Mouse (Mus musculus) A20 (cell line): ENCODE measurements around the gene Golm1.

ENCODE experiments used
- DNase-seq: peaks from one replicate; pipeline ENCODE4 v3.0.0-alpha.2; 2011; ENCODE audit warnings: low read depth, low spot score

The Golm1 gene

DNA sequence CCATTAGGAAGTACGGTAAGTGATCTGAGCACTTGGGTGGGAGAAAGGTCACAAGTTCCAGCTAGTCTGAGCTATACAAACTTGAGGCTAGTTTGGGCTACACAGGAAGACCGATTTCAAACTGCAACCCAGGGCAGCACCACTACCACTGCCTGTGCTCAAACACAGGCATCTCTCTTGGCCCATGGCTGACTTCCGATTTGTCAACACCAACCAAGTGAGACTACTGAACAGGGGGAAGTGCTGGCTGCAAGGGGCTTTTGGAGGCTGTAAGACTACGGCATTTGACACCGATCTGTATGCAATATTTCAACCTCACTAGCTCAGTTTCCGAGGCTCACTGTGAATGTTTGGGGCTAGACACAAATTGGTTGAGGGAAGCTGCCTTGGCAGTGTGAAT, 28.1 kb downstream of the Golm1 start:
- no peak for DNase-seq

DNA sequence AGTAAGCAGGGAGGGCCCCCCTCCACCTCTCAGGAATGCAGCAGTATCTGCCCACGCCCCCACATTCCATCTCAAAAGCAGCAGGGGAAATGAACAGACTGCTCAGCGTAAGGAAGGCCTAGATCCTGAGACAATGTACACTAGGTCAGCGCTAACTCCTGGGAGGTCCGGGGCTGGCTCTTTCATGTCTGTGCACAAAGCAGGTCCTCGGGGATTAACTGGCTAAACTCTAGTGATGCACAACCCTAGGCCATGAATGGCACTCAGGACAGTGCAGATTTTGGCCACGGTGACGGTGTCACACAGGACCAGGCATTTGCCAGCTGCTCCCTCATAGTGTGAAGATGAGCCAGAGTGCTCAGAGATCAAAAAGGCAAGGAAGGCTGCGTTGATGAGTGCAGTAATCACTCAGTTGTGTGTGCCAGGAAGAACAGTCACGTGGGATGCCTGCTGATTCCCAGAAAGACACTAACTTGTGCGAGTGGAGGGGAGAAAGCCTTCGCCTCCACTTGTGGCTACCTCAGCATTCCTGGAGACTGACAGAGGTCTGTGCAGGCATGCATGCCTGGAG, 28.9 kb downstream of the Golm1 start:
- DNase-seq: no peak

DNA sequence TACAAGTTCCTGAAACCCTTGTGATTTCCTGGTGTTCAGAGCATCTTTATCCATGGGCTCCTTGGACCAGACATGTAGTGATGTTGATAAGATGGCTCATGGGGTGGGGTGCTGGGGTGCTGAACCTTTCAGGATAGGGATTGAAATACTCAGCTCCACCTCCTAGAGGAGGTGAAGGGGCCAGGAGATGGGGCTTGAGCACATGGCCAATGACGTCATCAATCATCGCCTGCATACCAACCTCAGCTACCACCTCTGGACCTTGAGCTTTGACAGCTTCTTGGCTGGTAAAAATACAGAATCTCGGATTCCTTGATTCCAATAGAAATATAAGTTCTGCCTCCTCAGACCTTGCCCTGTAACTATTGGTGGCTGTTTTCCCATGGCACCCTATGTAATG, 30.1 kb downstream of the Golm1 start:
- DNase-seq: no peak

DNA sequence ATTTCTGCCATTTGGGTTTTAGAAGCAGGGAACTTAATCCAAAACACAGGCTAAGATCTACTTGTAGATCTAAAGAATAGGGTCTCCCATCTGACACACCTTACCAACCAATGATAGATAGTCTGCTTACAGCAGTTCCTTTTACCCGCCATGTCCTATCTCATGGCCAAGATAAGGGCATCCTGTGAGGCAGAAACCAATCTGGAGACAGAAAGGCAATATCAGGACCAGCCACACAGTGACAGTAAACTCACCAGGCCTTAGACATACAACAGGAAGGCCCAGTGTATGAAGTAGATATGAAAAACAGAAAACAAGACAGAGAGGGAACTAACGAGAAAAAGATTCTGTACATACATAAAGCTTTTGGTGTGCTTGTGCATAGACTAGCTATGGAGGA, 32.8 kb downstream of the Golm1 start:
- DNase-seq: no peak

GRCm38 (mm10) chr13:59640178-59640440, 35.5 kb downstream of the Golm1 start:
- DNase-seq: no peak

DNA sequence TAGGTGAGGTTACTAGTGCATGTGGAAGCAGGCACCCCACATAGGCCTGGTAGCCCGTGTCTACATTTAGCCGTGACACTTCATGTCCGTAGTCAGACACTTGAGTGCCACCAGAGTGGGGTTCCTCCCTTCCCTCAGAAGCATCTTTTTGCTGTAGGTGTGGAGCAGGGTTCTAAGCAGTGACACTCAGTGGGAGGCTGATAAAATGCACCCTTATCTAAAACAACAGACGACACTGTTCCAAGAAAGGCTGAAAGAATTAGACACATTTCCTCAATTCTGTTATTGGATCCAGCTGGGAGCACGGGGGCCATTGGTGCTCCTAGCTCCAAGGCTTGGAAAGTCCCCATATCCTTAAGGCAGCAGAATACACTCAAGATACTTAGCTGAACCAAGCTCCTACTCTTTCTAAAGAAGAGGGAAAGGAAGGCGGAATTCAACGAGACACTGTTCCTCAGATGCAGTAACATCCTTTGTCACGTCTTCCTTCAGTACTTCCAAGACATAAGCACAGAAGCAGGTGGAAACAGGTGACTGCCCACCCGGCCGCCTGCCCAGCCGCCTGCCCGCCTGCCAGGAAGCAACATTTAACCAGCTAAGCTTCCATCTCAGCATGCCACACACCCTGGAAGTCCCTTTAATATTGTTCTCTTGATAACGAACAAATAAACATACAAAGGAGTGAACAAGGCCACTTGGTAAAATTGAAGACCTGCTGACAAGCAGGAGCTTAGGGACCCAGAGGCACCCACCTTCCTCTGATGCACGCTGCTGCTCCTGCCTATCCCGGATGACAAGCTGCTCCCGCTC, 36.0 kb downstream of the Golm1 start:
- no peak for DNase-seq

DNA sequence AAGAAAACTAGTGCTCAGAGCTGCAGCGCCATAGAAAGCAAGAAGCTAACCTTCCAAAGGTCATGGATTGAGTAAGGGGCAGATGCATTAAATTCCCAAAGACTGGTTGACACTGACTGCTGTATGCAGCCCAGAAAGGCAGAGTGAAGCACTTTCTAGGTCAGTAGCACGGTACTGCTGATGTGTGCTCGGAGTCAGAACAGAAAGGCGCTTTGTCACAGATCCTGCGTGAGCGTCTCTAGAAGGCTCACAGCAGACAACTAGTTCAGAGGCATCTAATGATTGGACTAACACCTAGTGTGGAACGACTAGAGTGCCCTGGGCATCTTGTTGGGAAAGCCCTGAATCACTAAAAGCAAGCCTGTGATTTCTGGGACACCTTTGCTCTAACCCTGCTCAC, 37.8 kb downstream of the Golm1 start:
- DNase-seq: no peak

GRCm38 (mm10) chr13:59634637-59635036, 41.0 kb downstream of the Golm1 start:
- DNase-seq: peak; percentile 23

- no peak for DNase-seq
Measured at GRCm38 (mm10) chr13:59626739-59627138, 48.9 kb downstream of the Golm1 start.

DNA sequence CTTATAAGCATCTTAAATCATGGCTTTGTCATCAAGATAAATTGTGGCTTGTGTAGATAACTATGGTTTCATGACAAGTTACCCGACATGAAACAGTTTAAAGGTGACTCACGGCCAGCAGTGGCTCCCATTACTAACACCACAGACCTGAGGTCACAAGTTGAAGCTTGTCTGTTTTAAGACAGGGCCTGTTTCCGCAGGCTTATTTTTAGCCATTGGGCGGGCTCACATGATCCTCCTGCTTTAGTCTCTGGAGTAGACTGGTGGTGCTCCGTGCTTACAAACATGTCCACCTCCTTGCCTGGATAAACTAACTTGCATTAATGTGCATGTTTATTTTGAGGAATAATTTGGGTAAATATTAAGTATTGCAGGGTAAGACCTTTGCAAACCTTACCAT, 50.7 kb downstream of the Golm1 start:
- DNase-seq: no peak

DNA sequence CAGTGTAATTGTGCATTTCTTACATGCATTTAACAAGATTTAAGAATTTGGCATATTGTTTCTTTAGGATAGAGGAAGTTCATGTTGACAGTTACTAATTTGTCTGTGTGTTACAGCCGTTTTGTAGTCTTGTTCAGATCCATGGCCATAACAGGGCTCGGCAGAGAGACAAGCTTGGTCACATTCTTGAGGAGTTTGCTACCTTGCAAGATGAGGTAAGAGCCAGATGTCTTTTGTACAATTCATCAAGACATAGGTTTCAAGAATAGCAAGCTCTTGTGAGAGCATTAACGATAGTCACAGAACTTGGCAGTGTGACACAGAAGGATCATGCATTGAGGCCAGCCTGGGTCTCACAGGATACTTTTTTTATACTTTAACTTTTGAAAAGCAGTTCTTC, 51.2 kb downstream of the Golm1 start:
- no peak for DNase-seq

DNA sequence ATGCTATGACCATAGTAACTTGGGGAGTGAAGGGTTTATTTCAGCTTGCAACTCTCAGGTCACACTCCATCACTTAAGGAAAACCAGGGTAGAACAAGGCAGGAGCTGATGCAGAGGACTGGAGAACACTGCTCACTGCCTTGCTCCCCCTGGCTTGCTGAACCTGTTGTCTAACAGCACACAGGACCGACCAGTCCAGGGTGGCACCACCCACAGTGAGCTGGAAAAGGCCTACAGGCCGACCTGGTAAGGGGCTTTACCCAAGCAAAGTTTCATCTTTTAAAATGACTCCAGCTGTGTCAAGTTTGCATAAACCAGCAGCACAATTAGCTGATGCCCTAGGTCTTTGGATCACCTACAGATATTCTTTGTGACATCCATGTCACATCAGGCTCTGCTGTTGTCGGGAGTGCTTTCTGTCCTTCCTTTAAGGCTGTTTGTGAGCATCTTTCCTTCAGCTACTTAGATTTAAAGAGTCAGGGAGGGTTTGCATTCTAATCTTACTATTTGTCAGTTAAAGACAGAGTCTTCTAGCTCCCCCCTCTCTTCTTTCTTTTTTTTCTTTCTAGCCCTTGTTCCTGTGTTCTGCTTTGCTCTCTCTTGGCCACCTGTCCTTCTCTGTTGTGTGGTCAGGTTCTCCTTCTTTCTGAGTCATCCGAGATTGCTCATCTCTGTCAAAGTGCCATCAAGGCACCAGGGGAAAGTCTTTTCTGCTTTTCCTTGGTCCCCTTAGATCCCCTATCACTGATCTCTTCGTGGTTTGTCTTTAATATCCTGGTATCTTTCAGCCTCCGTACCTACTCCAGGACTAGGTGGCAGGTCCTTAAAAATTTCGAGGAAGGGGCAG, 53.7 kb downstream of the Golm1 start:
- peak; percentile 6 for DNase-seq

- no peak for DNase-seq
Measured at GRCm38 (mm10) chr13:59618463-59618862, 57.1 kb downstream of the Golm1 start.

DNA sequence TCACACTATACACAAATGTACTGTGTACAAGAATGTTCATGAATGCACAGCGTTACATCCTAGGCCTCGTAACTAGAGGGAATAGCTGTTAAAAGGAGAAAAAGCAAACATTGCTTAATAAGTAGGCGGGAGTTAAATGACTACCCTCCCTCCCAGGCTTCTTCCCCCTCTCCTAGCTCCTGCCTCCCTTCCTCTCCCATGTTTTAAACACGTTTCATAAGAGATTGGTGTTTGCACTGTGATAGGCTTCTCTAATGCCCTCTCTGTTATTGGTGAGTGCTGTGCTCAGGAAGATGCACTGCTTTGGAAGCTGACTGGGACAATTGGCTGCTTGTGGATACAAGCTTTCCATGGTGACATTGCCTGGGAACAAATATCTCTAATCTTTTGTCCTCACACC, 60.1 kb downstream of the Golm1 start:
- no peak for DNase-seq

GRCm38 (mm10) chr13:59615152-59615551, 60.5 kb downstream of the Golm1 start:
- DNase-seq: no peak

DNA sequence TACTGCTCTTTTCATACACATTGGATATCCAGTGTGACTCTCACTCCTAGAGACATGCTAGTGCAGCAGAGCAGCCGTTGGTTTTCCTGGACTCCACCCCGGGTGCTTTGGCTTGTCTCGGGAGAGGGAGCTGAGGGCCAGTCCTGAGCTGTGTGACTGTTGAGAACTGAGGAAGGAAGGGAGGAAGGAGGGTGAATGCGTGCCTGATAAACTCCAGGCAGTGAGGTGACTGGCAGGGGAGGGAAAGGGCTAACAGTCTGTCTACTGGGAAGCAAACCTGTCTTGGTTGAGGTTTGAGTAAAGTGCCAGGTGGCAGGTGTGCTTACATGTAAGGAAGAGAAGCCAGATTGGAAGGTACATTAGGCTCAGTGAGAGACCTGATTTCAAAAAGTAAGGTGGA, 61.7 kb downstream of the Golm1 start:
- no peak for DNase-seq

GRCm38 (mm10) chr13:59610437-59610836, 65.2 kb downstream of the Golm1 start:
- no peak for DNase-seq

GRCm38 (mm10) chr13:59609885-59610284, 65.7 kb downstream of the Golm1 start:
- no peak for DNase-seq

- DNase-seq: no peak
Measured at GRCm38 (mm10) chr13:59605221-59605922, 70.2 kb downstream of the Golm1 start.

GRCm38 (mm10) chr13:59604511-59604910, 71.1 kb downstream of the Golm1 start:
- no peak for DNase-seq

DNA sequence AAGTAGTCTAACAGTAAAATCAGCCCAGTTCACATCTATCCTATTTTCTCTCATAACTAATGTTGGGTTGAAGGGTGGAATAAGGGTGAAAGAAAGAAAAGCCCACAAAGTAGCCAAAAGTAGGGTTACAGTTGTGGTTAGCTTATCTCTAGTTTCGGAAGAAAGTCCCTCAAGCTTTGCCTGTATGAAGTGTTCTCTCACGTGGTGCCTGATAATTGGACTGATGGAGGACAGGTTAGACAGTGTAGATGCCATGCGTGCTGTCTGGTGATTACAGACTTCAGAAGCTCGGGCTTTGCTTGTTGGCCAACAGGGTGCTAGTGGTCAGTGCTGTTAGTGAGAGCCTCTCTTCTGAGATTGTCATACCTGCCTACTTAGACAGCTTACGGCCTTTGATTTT, 72.5 kb downstream of the Golm1 start:
- no peak for DNase-seq

GRCm38 (mm10) chr13:59592630-59593029, 83.0 kb downstream of the Golm1 start:
- no peak for DNase-seq
